Mouse (Mus musculus): Measurements from ENCODE around the gene Gnai3.

DNA sequence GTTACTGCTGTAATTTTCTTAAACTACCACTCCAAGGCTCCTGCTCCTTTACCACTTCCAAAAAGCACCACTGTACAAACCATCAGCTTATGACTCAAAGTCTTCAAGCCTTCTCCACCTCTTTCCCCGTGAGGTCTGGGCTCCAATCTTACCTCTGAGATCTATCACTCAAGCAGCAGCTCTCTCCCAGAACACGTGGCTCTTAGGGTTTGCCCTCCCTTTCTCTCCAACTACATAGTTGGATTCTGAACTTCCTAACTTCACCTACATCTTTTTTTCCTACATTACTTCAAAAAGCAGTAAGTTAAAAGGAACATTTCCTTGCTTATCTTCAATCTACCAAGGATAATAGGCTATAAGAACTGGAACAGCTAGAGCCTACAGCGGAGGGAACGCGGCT, 17.4 kb downstream of the Gnai3 start:
- TF ChIP-seq CTCF (IDR thresholded peaks at IDR 0.05) (no peak), POLR2A (IDR thresholded peaks at IDR 0.05; ENCODE audit: insufficient read depth, low read depth, low read length) (no peak)

Data from heart, adult 2 months (tissue).